Mouse (Mus musculus): ENCODE results near the gene Atp8a2. TPM values are rescaled to one million over a fixed set of nuclear protein-coding genes. Genes with fewer than 3 reads are reported as not detected.

Atp8a2 gene
- total and polyA plus RNA-seq, 2 experiments from 2014 or later = 43.0 to 81.7 TPM

- DNase-seq (ENCODE audit: low spot score) (no peak), ATAC-seq (ENCODE audit: low FRiP score) (no peak)
- H3K27me3 ChIP-seq (ENCODE audit: insufficient read depth, low read length) = no peaks in the 10 kb centered on the region
- H3K4me2 ChIP-seq (ENCODE audit: low read depth, low read length, poor library complexity, severe bottlenecking) = no peak overlapping the region
- no peak overlapping the region for H3K9ac ChIP-seq (replicated peaks; ENCODE audit: low read length, poor library complexity, severe bottlenecking)
- H3K27ac ChIP-seq (ENCODE audit: low read depth, low read length) = no peak overlapping the region
- WGBS = 86% methylated on average over 7 of the region's 7 CpGs
- H3K4me1 ChIP-seq (ENCODE audit: insufficient read depth, low read length) = no peaks in the 10 kb centered on the region
- H3K4me3 ChIP-seq (ENCODE audit: low read depth, low read length) = no peak overlapping the region
- TF ChIP-seq CTCF (IDR thresholded peaks at IDR 0.05) = no peak
- H3K36me3 ChIP-seq (ENCODE audit: insufficient read depth, low read length) = no peaks in the 10 kb centered on the region
- H3K9me3 ChIP-seq (ENCODE audit: low read length) = no peaks in the 10 kb centered on the region
Observed at GRCm38 (mm10) chr14:59807528-59808300, 389.3 kb downstream of the Atp8a2 start.

GRCm38 (mm10) chr14:59806910-59807309 is 390.1 kb downstream of the Atp8a2 start:
- no peak for ATAC-seq (ENCODE audit: low FRiP score)
- Histone ChIP-seq H3K4me2 (ENCODE audit: low read depth, low read length, poor library complexity, severe bottlenecking) (no peak overlapping the region), H3K4me1 (ENCODE audit: insufficient read depth, low read length) (no peaks in the 10 kb centered on the region), H3K36me3 (ENCODE audit: insufficient read depth, low read length) (no peaks in the 10 kb centered on the region), H3K27ac (ENCODE audit: low read depth, low read length) (no peak overlapping the region), H3K4me3 (ENCODE audit: low read depth, low read length) (no peak overlapping the region), H3K9me3 (ENCODE audit: low read length) (no peaks in the 10 kb centered on the region), H3K27me3 (ENCODE audit: insufficient read depth, low read length) (no peaks in the 10 kb centered on the region), H3K9ac (replicated peaks; ENCODE audit: low read length, poor library complexity, severe bottlenecking) (no peak overlapping the region)
- DNase-seq (ENCODE audit: low spot score) = peak; percentile 61
- no peak for TF ChIP-seq CTCF (IDR thresholded peaks at IDR 0.05)
- 56% methylated on average over 4 of the region's 4 CpGs for WGBS

GRCm38 (mm10) chr14:59806159-59806558 is 390.8 kb downstream of the Atp8a2 start:
- no peak for TF ChIP-seq CTCF (IDR thresholded peaks at IDR 0.05)
- no peak overlapping the region for H3K4me3 ChIP-seq (ENCODE audit: low read depth, low read length)
- no peaks in the 10 kb centered on the region for H3K36me3 ChIP-seq (ENCODE audit: insufficient read depth, low read length)
- 60% methylated on average over 4 of the region's 4 CpGs for WGBS
- no peaks in the 10 kb centered on the region for H3K4me1 ChIP-seq (ENCODE audit: insufficient read depth, low read length)
- no peak overlapping the region for H3K9ac ChIP-seq (replicated peaks; ENCODE audit: low read length, poor library complexity, severe bottlenecking)
- H3K4me2 ChIP-seq (ENCODE audit: low read depth, low read length, poor library complexity, severe bottlenecking) = no peak overlapping the region
- H3K27ac ChIP-seq (ENCODE audit: low read depth, low read length) = no peak overlapping the region
- DNase-seq (ENCODE audit: low spot score) = peak; percentile 8
- no peaks in the 10 kb centered on the region for H3K9me3 ChIP-seq (ENCODE audit: low read length)
- ATAC-seq (ENCODE audit: low FRiP score) = no peak
- no peaks in the 10 kb centered on the region for H3K27me3 ChIP-seq (ENCODE audit: insufficient read depth, low read length)

- Histone ChIP-seq H3K4me1 (ENCODE audit: insufficient read depth, low read length) (no peaks in the 10 kb centered on the region), H3K27ac (ENCODE audit: low read depth, low read length) (no peak overlapping the region), H3K9me3 (ENCODE audit: low read length) (no peaks in the 10 kb centered on the region), H3K36me3 (ENCODE audit: insufficient read depth, low read length) (no peaks in the 10 kb centered on the region), H3K9ac (replicated peaks; ENCODE audit: low read length, poor library complexity, severe bottlenecking) (no peak overlapping the region), H3K27me3 (ENCODE audit: insufficient read depth, low read length) (no peaks in the 10 kb centered on the region), H3K4me2 (ENCODE audit: low read depth, low read length, poor library complexity, severe bottlenecking) (no peak overlapping the region), H3K4me3 (ENCODE audit: low read depth, low read length) (no peak overlapping the region)
- DNase-seq (ENCODE audit: low spot score) (no peak), ATAC-seq (ENCODE audit: low FRiP score) (no peak)
- TF ChIP-seq CTCF (IDR thresholded peaks at IDR 0.05) = no peak
- 71% methylated on average over 7 of the region's 7 CpGs for WGBS
Observed at GRCm38 (mm10) chr14:59805683-59806082, 391.3 kb downstream of the Atp8a2 start.

GRCm38 (mm10) chr14:59801961-59802599 is 394.9 kb downstream of the Atp8a2 start:
- WGBS = 67% methylated on average over 8 of the region's 8 CpGs
- no peak for ATAC-seq (ENCODE audit: low FRiP score)

DNA sequence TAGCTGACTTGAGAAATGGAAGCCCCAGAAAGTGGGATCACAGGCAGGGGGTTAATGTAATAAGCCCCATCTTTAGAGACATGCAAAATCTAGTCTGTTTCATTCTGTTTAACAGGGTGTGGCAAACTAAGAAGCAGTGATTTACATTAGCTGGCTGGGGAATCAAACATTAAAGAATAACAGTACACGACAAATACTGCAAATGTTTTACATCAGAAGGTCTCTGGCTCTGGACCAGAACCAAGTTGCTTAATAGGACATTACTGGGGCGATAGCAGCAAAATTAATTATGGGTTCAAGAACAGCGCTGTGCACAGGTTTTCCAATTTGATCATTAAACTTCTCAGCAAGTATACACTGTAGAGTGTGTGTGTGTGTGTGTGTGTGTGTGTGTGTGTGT is 397.5 kb downstream of the Atp8a2 start:
- WGBS = 93% methylated on average over 3 of the region's 3 CpGs
- no peak overlapping the region for H3K27ac ChIP-seq (ENCODE audit: low read depth, low read length)
- H3K9ac ChIP-seq (replicated peaks; ENCODE audit: low read length, poor library complexity, severe bottlenecking) = no peak overlapping the region
- DNase-seq (ENCODE audit: low spot score) (no peak), ATAC-seq (ENCODE audit: low FRiP score) (no peak)
- TF ChIP-seq CTCF (IDR thresholded peaks at IDR 0.05) = no peak
- H3K4me2 ChIP-seq (ENCODE audit: low read depth, low read length, poor library complexity, severe bottlenecking) = no peak overlapping the region
- no peaks in the 10 kb centered on the region for H3K4me1 ChIP-seq (ENCODE audit: insufficient read depth, low read length)
- no peaks in the 10 kb centered on the region for H3K27me3 ChIP-seq (ENCODE audit: insufficient read depth, low read length)
- no peaks in the 10 kb centered on the region for H3K9me3 ChIP-seq (ENCODE audit: low read length)
- no peaks in the 10 kb centered on the region for H3K36me3 ChIP-seq (ENCODE audit: insufficient read depth, low read length)
- H3K4me3 ChIP-seq (ENCODE audit: low read depth, low read length) = no peak overlapping the region

More at GRCm38 (mm10) chr14:59801961-59802599, 394.9 kb downstream of the Atp8a2 start:
- DNase-seq (ENCODE audit: low spot score) = no peak
- no peak overlapping the region for H3K27ac ChIP-seq (ENCODE audit: low read depth, low read length)
- no peak overlapping the region for H3K9ac ChIP-seq (replicated peaks; ENCODE audit: low read length, poor library complexity, severe bottlenecking)
- H3K9me3 ChIP-seq (ENCODE audit: low read length) = no peaks in the 10 kb centered on the region
- no peaks in the 10 kb centered on the region for H3K4me1 ChIP-seq (ENCODE audit: insufficient read depth, low read length)
- H3K4me3 ChIP-seq (ENCODE audit: low read depth, low read length) = no peak overlapping the region
- no peaks in the 10 kb centered on the region for H3K36me3 ChIP-seq (ENCODE audit: insufficient read depth, low read length)
- TF ChIP-seq CTCF (IDR thresholded peaks at IDR 0.05) = no peak
- H3K4me2 ChIP-seq (ENCODE audit: low read depth, low read length, poor library complexity, severe bottlenecking) = no peak overlapping the region
- H3K27me3 ChIP-seq (ENCODE audit: insufficient read depth, low read length) = no peaks in the 10 kb centered on the region
